Mouse (Mus musculus) G1E (cell line): Measurements from ENCODE around the gene Gm5148. TPM values are rescaled to one million over a fixed set of nuclear protein-coding genes. Genes with fewer than 3 reads are reported as not detected.

Experiments used
- ATAC-seq: 2 replicates; pipeline ENCODE4 v1.8.0; 2016; ENCODE audit warnings: mild to moderate bottlenecking; ENCODE audit not compliant: insufficient number of reproducible peaks, poor library complexity, low FRiP score, severe bottlenecking; ENCODE audit errors: extremely low read depth
- DNase-seq: peaks from one replicate; pipeline ENCODE4 v3.0.0; 2012; ENCODE audit warnings: low spot score
- H3K27me3 ChIP-seq: 2 replicates; pipeline ENCODE4 v1.6.1; 2012; ENCODE audit warnings: mild to moderate bottlenecking, low read length, inconsistent platforms; ENCODE audit not compliant: insufficient read depth
- H3K36me3 ChIP-seq: replicated peaks from 2 replicates; pipeline ENCODE3; 2012; ENCODE audit warnings: mild to moderate bottlenecking, inconsistent platforms
- H3K4me1 ChIP-seq: 2 replicates; pipeline ENCODE4 v1.6.1; 2012; ENCODE audit warnings: low read depth, low read length, inconsistent platforms, mixed read lengths; ENCODE audit not compliant: insufficient read depth
- H3K4me3 ChIP-seq: 2 replicates; pipeline ENCODE4 v1.5.1; 2012; ENCODE audit warnings: low read depth, mild to moderate bottlenecking, inconsistent platforms, low read length, moderate library complexity, mixed read lengths
- H3K9me3 ChIP-seq: replicated peaks from 2 replicates; pipeline ENCODE4 v1.6.1; 2012; ENCODE audit warnings: inconsistent platforms
- CTCF ChIP-seq: IDR thresholded peaks from 2 replicates; pipeline ENCODE4 v1.5.1; 2012; ENCODE audit warnings: low read depth, low read length, inconsistent platforms, mixed read lengths
- GATA1 ChIP-seq: IDR thresholded peaks from 2 replicates; pipeline ENCODE4 v1.6.1; 2012; ENCODE audit warnings: borderline replicate concordance, low read length, inconsistent platforms, mixed read lengths
- GATA2 ChIP-seq: IDR thresholded peaks from 2 replicates; pipeline ENCODE4 v1.6.1; 2012; ENCODE audit warnings: low read depth, low read length, inconsistent platforms, borderline replicate concordance
- POLR2AphosphoS5 ChIP-seq: IDR thresholded peaks from 2 replicates; pipeline ENCODE4 v1.6.1; 2012; ENCODE audit warnings: low read depth, low read length, inconsistent platforms; ENCODE audit not compliant: insufficient replicate concordance
- TAL1 ChIP-seq: conservative IDR thresholded peaks from 2 replicates; pipeline ENCODE4 v1.6.1; 2012; ENCODE audit warnings: low read depth, low read length, inconsistent platforms, mixed read lengths
- polyA plus RNA-seq: library from polyadenylated mRNA; stranded (reverse); fragments of >175 nt; gene quantifications from 2 replicates; pipeline ENCODE4 v1.2.3, GENCODE M21; 2012
- total RNA-seq, 2 experiments: library from RNA; stranded (forward) in 1 of 2; stranded (reverse) in 1 of 2; fragments of 200-1000 nt in 1 of 2; fragments of >200 nt in 1 of 2; fragmentation: Nextera tagmentation in 1 of 2; gene quantifications; 2 replicates each; pipeline ENCODE4 v1.2.3; 2014 to 2017

Gene Gm5148
- total and polyA plus RNA-seq, 3 experiments = 0.13 to 19.8 TPM; not detected in 1

- TF ChIP-seq GATA1 (no peak), POLR2AphosphoS5 (no peak), CTCF (no peak), TAL1 (no peak), GATA2 (no peak)
- Histone ChIP-seq H3K36me3 (no peaks in the 10 kb centered on the region), H3K9me3 (no peaks in the 10 kb centered on the region), H3K4me3 (peak overlapping the region; percentile 44; the same call in 1 of the 2 replicates), H3K27me3 (peaks cover 30% of the 10 kb centered on the region), H3K4me1 (peaks cover 64% of the 10 kb centered on the region)
- DNase-seq (peak; percentile 66), ATAC-seq (peak; percentile 79)
Measured at GRCm38 (mm10) chr3:37728112-37729100, 4.1 kb upstream of the Gm5148 start.

DNA sequence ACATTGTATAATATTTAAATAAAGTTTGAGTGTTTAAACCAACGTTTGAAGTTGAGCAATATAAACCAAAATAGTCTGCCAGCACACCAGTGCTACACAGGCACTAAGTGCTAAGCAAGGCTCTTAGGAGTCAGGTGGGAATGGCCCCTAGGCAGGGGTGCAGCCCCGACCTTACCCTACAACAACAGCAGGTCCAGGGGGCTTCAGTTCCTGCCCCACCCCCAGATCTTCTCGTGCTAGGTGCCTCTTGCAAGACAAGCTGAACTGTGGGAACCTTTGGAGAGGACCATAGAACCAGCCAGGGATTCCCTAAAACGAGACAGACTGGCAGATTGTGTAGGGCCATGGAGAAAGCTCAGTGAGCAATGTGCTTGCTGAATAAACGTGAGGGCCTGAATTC is 3.1 kb upstream of the Gm5148 start:
- H3K9me3 ChIP-seq = no peaks in the 10 kb centered on the region
- peaks cover 58% of the 10 kb centered on the region for H3K4me1 ChIP-seq
- ATAC-seq (no peak), DNase-seq (no peak)
- H3K27me3 ChIP-seq = peaks cover 39% of the 10 kb centered on the region
- no peaks in the 10 kb centered on the region for H3K36me3 ChIP-seq
- no peak for TF ChIP-seq TAL1
- no peak for TF ChIP-seq POLR2AphosphoS5
- TF ChIP-seq GATA1 = no peak
- no peak for TF ChIP-seq GATA2
- no peak for TF ChIP-seq CTCF
- H3K4me3 ChIP-seq = no peak overlapping the region

DNA sequence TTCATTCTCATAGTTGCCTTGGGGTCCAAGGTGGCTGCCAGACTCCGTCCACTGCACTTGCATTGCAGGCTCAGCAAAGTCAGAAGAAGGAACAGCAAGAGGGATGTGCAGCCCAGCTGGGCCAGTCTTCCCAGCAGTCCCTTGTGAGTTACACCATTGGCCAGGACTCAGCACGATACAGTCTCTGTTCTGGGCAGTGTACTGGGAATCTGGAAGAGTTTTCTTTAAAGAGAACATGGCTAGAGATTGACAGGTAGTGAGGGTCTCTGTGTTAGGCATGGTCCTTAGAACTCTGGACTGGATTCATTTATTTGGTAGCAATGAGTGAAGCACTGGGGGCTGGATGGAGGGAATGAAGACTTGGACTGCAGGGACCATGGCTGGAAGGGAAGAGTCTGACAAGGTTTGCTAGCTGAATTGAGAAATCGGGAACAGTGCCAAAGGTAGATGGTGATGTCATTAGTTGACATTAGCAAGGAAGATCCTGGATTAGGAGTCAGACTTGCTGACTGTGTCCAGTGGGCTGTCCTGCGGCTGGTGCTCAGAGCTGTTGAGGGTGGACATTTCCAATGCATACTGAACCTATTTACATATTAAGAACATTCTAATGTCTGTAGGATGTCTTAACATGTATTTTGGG is 2.3 kb upstream of the Gm5148 start:
- no peak for DNase-seq
- no peaks in the 10 kb centered on the region for H3K36me3 ChIP-seq
- peaks cover 45% of the 10 kb centered on the region for H3K27me3 ChIP-seq
- no peak for ATAC-seq
- H3K4me3 ChIP-seq = no peak overlapping the region
- peaks cover 50% of the 10 kb centered on the region for H3K4me1 ChIP-seq
- TF ChIP-seq GATA1 (no peak), GATA2 (no peak), CTCF (no peak), POLR2AphosphoS5 (no peak), TAL1 (no peak)
- H3K9me3 ChIP-seq = no peaks in the 10 kb centered on the region

- peaks cover 48% of the 10 kb centered on the region for H3K27me3 ChIP-seq
- no peak for ATAC-seq
- DNase-seq = no peak
- no peaks in the 10 kb centered on the region for H3K9me3 ChIP-seq
- H3K4me1 ChIP-seq = peaks cover 44% of the 10 kb centered on the region
- no peak overlapping the region for H3K4me3 ChIP-seq
- no peaks in the 10 kb centered on the region for H3K36me3 ChIP-seq
- no peak for TF ChIP-seq CTCF
- no peak for TF ChIP-seq POLR2AphosphoS5
- TF ChIP-seq TAL1 = no peak
- no peak for TF ChIP-seq GATA1
- TF ChIP-seq GATA2 = no peak
Measured at GRCm38 (mm10) chr3:37724946-37725735, 851 bp upstream of the Gm5148 start.

- no peaks in the 10 kb centered on the region for H3K36me3 ChIP-seq
- H3K9me3 ChIP-seq = no peaks in the 10 kb centered on the region
- no peak for ATAC-seq
- H3K4me3 ChIP-seq = no peak overlapping the region
- peaks cover 39% of the 10 kb centered on the region for H3K4me1 ChIP-seq
- TF ChIP-seq POLR2AphosphoS5 (no peak), GATA2 (no peak), TAL1 (no peak), CTCF (no peak), GATA1 (no peak)
- DNase-seq = no peak
- H3K27me3 ChIP-seq = peaks cover 56% of the 10 kb centered on the region
Measured at GRCm38 (mm10) chr3:37723662-37724170, 574 bp downstream of the Gm5148 start.
